Mouse (Mus musculus) hindbrain, embryonic 12.5 days (tissue): Measurements from ENCODE around the gene Sigmar1. TPM values are rescaled to one million over a fixed set of nuclear protein-coding genes. Genes with fewer than 3 reads are reported as not detected.

ENCODE experiments used
- polyA plus RNA-seq: library from polyadenylated mRNA; unstranded; fragments of >200 nt; fragmentation: Nextera tagmentation; extraction: Ambion mirVana; gene quantifications from 2 replicates; pipeline ENCODE4 v1.2.1, GENCODE M21; 2016

Sigmar1 gene
- polyA plus RNA-seq, 1 experiment from 2014 or later: 58.9 TPM

Other genes starting within 250 kb of the Sigmar1 start
- gene 1110017D15Rik, start 238.8 kb downstream of the Sigmar1 start, polyA plus RNA-seq: 11.3 and 12.9 TPM in 2 replicates
- 12.5 and 15.3 TPM in 2 replicates for gene Fam219a, start 186.6 kb downstream of the Sigmar1 start, polyA plus RNA-seq
- 2.3 and 2.8 TPM in 2 replicates for gene Dnaic1, start 186.4 kb downstream of the Sigmar1 start, polyA plus RNA-seq
- 73.6 and 78.6 TPM in 2 replicates for gene Enho, start 115.8 kb downstream of the Sigmar1 start, polyA plus RNA-seq
- 28.8 and 35.9 TPM in 2 replicates for gene Cntfr, start 59.1 kb downstream of the Sigmar1 start, polyA plus RNA-seq
- 125 and 141 TPM in 2 replicates for gene Il11ra1, start 56.2 kb downstream of the Sigmar1 start, polyA plus RNA-seq
- gene Rpp25l, start 42.6 kb downstream of the Sigmar1 start, polyA plus RNA-seq: 55.6 and 66.5 TPM in 2 replicates
- 191 and 199 TPM in 2 replicates for gene Dctn3, start 33.0 kb downstream of the Sigmar1 start, polyA plus RNA-seq
- 1.1 TPM in 2 replicates for gene Arid3c, start 25.0 kb downstream of the Sigmar1 start, polyA plus RNA-seq
- gene Galt, start 929 bp downstream of the Sigmar1 start, polyA plus RNA-seq: 31.0 and 33.4 TPM in 2 replicates
- 133 and 134 TPM in 2 replicates for gene Ccl27a, start 18.1 kb upstream of the Sigmar1 start, polyA plus RNA-seq
- gene Gm21541, start 147.5 kb upstream of the Sigmar1 start, polyA plus RNA-seq: not detected in 2 replicates
- 5.6 and 5.9 TPM in 2 replicates for gene Gm20878, start 185.4 kb upstream of the Sigmar1 start, polyA plus RNA-seq
- gene Fam205a4, start 209.9 kb upstream of the Sigmar1 start, polyA plus RNA-seq: 0.06 and 0.26 TPM in 2 replicates